Mouse (Mus musculus): Measurements from ENCODE around the gene Akap6. TPM values are rescaled to one million over a fixed set of nuclear protein-coding genes. Genes with fewer than 3 reads are reported as not detected.

The Akap6 gene
- 18.3 and 21.0 TPM in 2 replicates for polyA plus RNA-seq (2016; fragmentation: Nextera tagmentation; extraction: Ambion mirVana)

- ATAC-seq (ENCODE audit: low FRiP score), result peak; percentile 91
- Histone ChIP-seq H3K27ac (peak within 1 kb of the TSS; percentile 91), H3K36me3 (replicated peaks) (no peaks in the 10 kb centered on the region), H3K9ac (peak within 1 kb of the TSS; percentile 59), H3K27me3 (no peaks in the 10 kb centered on the region), H3K9me3 (no peaks in the 10 kb centered on the region), H3K4me2 (peak within 1 kb of the TSS; percentile 67), H3K4me1 (peaks cover 43% of the 10 kb centered on the region), H3K4me3 (replicated peaks) (peak within 1 kb of the TSS; percentile 47)
- WGBS, result 1% methylated on average over 6 of the region's 6 CpGs
These were observed at the start of gene Akap6 for GRCm38 (mm10) chr12:52699146-52699545. Akap6 (plus strand) TSS chr12:52699383.

GRCm38 (mm10) chr12:52662907-52663790 is 36.0 kb upstream of the Akap6 start:
- H3K9ac ChIP-seq, result no peak overlapping the region
- H3K4me3 ChIP-seq (replicated peaks), result no peak overlapping the region
- no peak for ATAC-seq (ENCODE audit: low FRiP score)
- WGBS, result 91% methylated on average over 7 of the region's 7 CpGs
- no peak overlapping the region for H3K4me2 ChIP-seq
- H3K27ac ChIP-seq, result no peak overlapping the region
- no peaks in the 10 kb centered on the region for H3K36me3 ChIP-seq (replicated peaks)
- no peaks in the 10 kb centered on the region for H3K27me3 ChIP-seq
- H3K4me1 ChIP-seq, result no peaks in the 10 kb centered on the region
- no peaks in the 10 kb centered on the region for H3K9me3 ChIP-seq

DNA sequence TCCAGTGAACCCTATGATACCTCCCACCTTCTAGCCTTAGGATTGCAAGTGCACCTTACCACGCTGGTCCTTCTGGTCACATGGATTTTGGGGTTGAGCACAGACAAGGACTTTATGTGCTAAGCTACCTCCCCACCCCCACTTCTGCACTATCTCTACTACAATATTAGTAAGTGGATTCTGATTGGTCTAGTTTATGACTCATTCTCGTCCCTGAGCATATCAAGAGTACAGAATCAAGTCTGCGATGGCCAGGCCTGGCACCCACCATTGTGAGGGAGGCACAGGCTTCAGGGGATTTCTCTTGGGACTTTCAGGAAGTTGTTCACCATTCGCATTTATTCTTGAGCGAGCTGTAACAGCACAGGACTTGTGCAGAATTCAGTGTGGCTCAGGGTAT is 34.2 kb upstream of the Akap6 start:
- Histone ChIP-seq H3K4me2 (no peak overlapping the region), H3K4me1 (no peaks in the 10 kb centered on the region), H3K27me3 (no peaks in the 10 kb centered on the region), H3K9ac (no peak overlapping the region), H3K36me3 (replicated peaks) (no peaks in the 10 kb centered on the region), H3K4me3 (replicated peaks) (no peak overlapping the region), H3K27ac (no peak overlapping the region), H3K9me3 (no peaks in the 10 kb centered on the region)
- 85% methylated on average over 5 of the region's 5 CpGs for WGBS
- no peak for ATAC-seq (ENCODE audit: low FRiP score)

DNA sequence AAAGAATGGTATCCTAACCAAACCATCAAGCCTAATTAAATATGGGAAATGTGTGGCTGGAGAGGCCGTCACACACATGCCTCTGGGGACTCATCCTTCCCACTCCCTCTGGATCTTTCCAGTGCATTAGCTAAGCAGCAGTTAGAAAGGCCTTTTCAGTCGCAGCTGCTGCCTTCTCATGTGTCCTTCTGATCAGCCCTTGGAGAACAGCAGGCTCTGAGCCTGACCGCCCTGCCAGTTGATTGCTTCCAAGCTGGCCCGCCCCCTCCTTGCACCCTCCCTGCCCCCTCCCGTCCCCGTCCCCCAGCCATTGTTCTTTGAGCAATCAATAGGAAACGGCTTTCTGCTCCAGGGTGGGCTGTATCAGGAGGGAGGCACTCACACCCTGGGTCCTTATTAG is 27.7 kb upstream of the Akap6 start:
- no peak overlapping the region for H3K9ac ChIP-seq
- H3K36me3 ChIP-seq (replicated peaks), result no peaks in the 10 kb centered on the region
- peak overlapping the region; percentile 19; the same call in 1 of the 2 replicates for H3K4me2 ChIP-seq
- no peaks in the 10 kb centered on the region for H3K9me3 ChIP-seq
- H3K27me3 ChIP-seq, result no peaks in the 10 kb centered on the region
- H3K4me3 ChIP-seq (replicated peaks), result no peak overlapping the region
- peak; percentile 95 for ATAC-seq (ENCODE audit: low FRiP score)
- H3K27ac ChIP-seq, result peak overlapping the region; percentile 78
- H3K4me1 ChIP-seq, result peaks cover 11% of the 10 kb centered on the region
- under 1% methylated on average over 7 of the region's 7 CpGs for WGBS

GRCm38 (mm10) chr12:52671943-52672342 is 27.2 kb upstream of the Akap6 start:
- no peak overlapping the region for H3K4me3 ChIP-seq (replicated peaks)
- H3K27me3 ChIP-seq, result no peaks in the 10 kb centered on the region
- peak overlapping the region; percentile 19; the same call in 1 of the 2 replicates for H3K4me2 ChIP-seq
- no peaks in the 10 kb centered on the region for H3K36me3 ChIP-seq (replicated peaks)
- peaks cover 11% of the 10 kb centered on the region for H3K4me1 ChIP-seq
- no peak overlapping the region for H3K9ac ChIP-seq
- ATAC-seq (ENCODE audit: low FRiP score), result no peak
- peak overlapping the region; percentile 78 for H3K27ac ChIP-seq
- 34% methylated on average over 6 of the region's 6 CpGs for WGBS
- H3K9me3 ChIP-seq, result no peaks in the 10 kb centered on the region

GRCm38 (mm10) chr12:52673361-52673960 is 25.7 kb upstream of the Akap6 start:
- no peak for ATAC-seq (ENCODE audit: low FRiP score)
- H3K4me2 ChIP-seq, result no peak overlapping the region

GRCm38 (mm10) chr12:52675010-52675409 is 24.2 kb upstream of the Akap6 start:
- Histone ChIP-seq H3K4me2 (no peak overlapping the region), H3K36me3 (replicated peaks) (no peaks in the 10 kb centered on the region), H3K4me1 (peaks cover 11% of the 10 kb centered on the region), H3K9ac (no peak overlapping the region), H3K27ac (peak overlapping the region; percentile 50), H3K9me3 (no peaks in the 10 kb centered on the region), H3K4me3 (replicated peaks) (no peak overlapping the region), H3K27me3 (no peaks in the 10 kb centered on the region)
- no peak; the same call in 1 of the 2 replicates for ATAC-seq (ENCODE audit: low FRiP score)
- WGBS, result 47% methylated on average over 4 of the region's 4 CpGs

More at GRCm38 (mm10) chr12:52673361-52673960, 25.7 kb upstream of the Akap6 start:
- WGBS, result 84% methylated on average over 6 of the region's 6 CpGs
- Histone ChIP-seq H3K9me3 (no peaks in the 10 kb centered on the region), H3K27ac (no peak overlapping the region), H3K4me3 (replicated peaks) (no peak overlapping the region), H3K36me3 (replicated peaks) (no peaks in the 10 kb centered on the region), H3K4me1 (peaks cover 11% of the 10 kb centered on the region), H3K27me3 (no peaks in the 10 kb centered on the region), H3K9ac (no peak overlapping the region)

DNA sequence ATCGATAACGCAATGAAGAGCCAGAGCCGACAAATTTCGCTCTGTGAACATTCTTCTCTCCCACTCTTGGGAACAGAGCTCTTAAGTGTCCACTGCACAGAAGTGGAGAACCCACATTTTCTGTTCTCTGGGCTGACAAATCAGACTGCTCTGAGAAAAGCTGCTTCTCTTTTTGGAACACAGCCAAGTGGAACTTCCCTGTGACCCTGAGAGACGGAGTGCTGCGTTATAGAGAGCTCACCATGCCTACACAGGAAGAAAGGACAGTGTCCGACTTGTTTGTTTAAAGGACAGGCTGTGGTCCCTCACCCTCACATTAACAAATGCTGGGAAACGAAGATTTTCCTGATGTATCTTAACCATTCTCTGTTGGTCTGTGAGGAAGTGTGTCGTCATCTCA is 11.8 kb upstream of the Akap6 start:
- no peak for ATAC-seq (ENCODE audit: low FRiP score)

GRCm38 (mm10) chr12:52688712-52689111 is 10.5 kb upstream of the Akap6 start:
- no peaks in the 10 kb centered on the region for H3K27me3 ChIP-seq
- H3K4me2 ChIP-seq, result no peak overlapping the region
- no peak for ATAC-seq (ENCODE audit: low FRiP score)
- H3K9me3 ChIP-seq, result no peaks in the 10 kb centered on the region
- H3K9ac ChIP-seq, result no peak overlapping the region
- H3K4me3 ChIP-seq (replicated peaks), result no peak overlapping the region
- H3K36me3 ChIP-seq (replicated peaks), result no peaks in the 10 kb centered on the region
- no peaks in the 10 kb centered on the region for H3K4me1 ChIP-seq
- H3K27ac ChIP-seq, result no peak overlapping the region
- 96% methylated on average over 2 of the region's 2 CpGs for WGBS

More for the DNA sequence above, 11.8 kb upstream of the Akap6 start:
- no peak overlapping the region for H3K9ac ChIP-seq
- H3K36me3 ChIP-seq (replicated peaks), result no peaks in the 10 kb centered on the region
- H3K27ac ChIP-seq, result no peak overlapping the region
- no peak overlapping the region for H3K4me2 ChIP-seq
- H3K4me1 ChIP-seq, result no peaks in the 10 kb centered on the region
- no peaks in the 10 kb centered on the region for H3K27me3 ChIP-seq
- no peaks in the 10 kb centered on the region for H3K9me3 ChIP-seq
- H3K4me3 ChIP-seq (replicated peaks), result no peak overlapping the region
- 72% methylated on average over 9 of the region's 9 CpGs for WGBS

DNA sequence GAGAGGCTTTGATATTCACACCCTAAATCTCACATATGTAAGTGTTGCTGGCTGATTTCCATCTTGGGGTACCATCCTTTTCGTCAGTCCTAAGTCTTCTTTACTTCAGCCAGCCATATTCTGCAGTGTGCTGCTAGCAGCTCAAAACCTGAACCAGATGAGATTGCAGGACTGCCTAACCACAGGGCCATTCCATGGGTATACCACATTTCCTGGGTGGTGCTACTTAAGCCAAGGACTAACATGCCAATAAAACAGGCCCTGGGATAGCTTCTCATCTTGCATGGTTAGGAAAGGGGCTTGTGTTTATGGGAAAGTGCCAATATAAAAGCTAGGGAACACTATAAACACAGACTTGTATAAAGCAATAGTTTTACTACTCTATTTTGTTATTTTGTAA is 7.6 kb upstream of the Akap6 start:
- no peaks in the 10 kb centered on the region for H3K9me3 ChIP-seq
- H3K27me3 ChIP-seq, result no peaks in the 10 kb centered on the region
- 97% methylated on average over 1 of the region's 1 CpGs for WGBS
- H3K9ac ChIP-seq, result no peak overlapping the region
- no peak overlapping the region for H3K4me2 ChIP-seq
- no peaks in the 10 kb centered on the region for H3K4me1 ChIP-seq
- no peak overlapping the region for H3K27ac ChIP-seq
- no peaks in the 10 kb centered on the region for H3K36me3 ChIP-seq (replicated peaks)
- ATAC-seq (ENCODE audit: low FRiP score), result no peak
- no peak overlapping the region for H3K4me3 ChIP-seq (replicated peaks)

DNA sequence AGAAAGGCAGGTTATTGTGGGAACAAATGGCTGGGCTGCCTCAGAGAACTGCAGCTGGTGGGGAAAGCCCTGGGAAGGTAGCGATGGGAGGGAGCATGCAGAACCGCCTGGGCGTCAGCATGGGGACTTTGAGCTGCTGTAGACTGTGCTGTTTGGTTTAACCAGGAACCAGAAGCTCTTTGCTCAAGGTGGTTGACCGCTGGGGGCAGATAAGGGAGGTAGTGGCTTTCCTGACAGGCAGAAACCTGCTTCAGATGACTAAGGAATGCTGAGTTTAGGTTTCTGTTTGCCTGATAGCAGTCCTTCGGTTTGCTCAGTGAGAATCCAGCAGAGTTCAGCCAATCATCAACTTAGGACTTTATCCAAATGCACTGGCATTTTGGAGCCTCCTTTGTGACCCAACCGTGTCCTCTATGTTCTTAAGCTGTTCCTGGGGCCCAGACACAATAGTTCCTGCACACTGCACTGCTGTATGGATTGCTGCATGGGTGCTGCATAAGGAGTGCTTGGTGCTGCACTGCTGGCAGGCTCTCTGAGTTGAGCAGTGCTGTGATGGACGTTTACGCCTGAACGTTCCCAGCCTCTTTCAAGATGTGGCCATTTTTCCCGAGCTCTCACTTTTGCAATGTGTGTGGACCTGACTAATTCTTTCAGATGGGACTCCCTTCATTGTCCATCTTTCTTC is 6.8 kb upstream of the Akap6 start:
- Histone ChIP-seq H3K4me1 (no peaks in the 10 kb centered on the region), H3K27me3 (no peaks in the 10 kb centered on the region), H3K9me3 (no peaks in the 10 kb centered on the region), H3K9ac (no peak overlapping the region), H3K36me3 (replicated peaks) (no peaks in the 10 kb centered on the region), H3K4me3 (replicated peaks) (no peak overlapping the region), H3K27ac (no peak overlapping the region), H3K4me2 (no peak overlapping the region)
- WGBS, result 64% methylated on average over 10 of the region's 10 CpGs
- ATAC-seq (ENCODE audit: low FRiP score), result no peak

DNA sequence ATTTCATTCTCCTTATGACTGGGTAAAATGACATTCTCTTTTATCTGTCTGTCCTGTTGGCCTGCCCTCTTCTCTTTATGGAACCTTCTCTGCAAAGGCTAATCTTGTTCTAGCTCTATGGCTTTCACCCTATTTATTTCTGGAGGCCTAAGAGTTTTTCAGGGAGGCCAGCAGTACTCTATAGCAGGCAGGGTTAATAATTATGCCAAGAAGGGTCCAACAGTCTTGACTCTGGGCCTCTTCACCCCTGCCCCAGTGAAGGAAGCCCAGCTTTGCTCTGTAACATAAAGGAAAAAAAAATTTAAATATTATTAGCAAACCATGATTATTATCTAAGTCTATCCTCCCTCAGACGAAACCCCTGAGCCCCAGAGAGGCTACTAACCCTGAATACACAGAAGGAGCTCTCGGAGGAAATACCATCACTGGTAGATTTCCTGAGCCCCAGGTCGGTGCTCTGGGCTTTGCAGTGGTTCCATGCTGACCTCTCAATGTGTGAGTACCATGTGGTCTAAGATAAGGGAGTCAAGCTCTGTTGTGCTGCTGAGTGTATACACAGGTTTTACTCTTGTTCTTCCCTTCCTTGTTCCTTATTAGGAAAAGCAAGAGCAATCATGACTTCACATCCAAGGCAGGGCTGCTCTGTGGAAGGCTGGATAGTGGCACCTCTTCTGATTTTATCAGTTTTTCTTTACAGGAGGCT is 1.6 kb upstream of the Akap6 start:
- H3K9me3 ChIP-seq, result no peaks in the 10 kb centered on the region
- no peaks in the 10 kb centered on the region for H3K27me3 ChIP-seq
- H3K27ac ChIP-seq, result peak overlapping the region; percentile 91
- H3K9ac ChIP-seq, result 0 out of 2 replicates have a peak overlapping the region, but pooled peaks have one; percentile 59
- H3K36me3 ChIP-seq (replicated peaks), result no peaks in the 10 kb centered on the region
- H3K4me3 ChIP-seq (replicated peaks), result no peak overlapping the region
- H3K4me2 ChIP-seq, result 0 out of 2 replicates have a peak overlapping the region, but pooled peaks have one; percentile 67
- no peak for ATAC-seq (ENCODE audit: low FRiP score)
- peaks cover 34% of the 10 kb centered on the region for H3K4me1 ChIP-seq
- 74% methylated on average over 3 of the region's 3 CpGs for WGBS
